Mouse (Mus musculus): Measurements from ENCODE around the gene Asb8. TPM values are rescaled to one million over a fixed set of nuclear protein-coding genes. Genes with fewer than 3 reads are reported as not detected.
A peak's percentile ranks its signal among the peaks of the same experiment; 100 is the strongest.

The Asb8 gene
- 40.3 and 42.3 TPM in 2 replicates for polyA plus RNA-seq (2015; fragmentation: Nextera tagmentation; extraction: Ambion mirVana)

DNA sequence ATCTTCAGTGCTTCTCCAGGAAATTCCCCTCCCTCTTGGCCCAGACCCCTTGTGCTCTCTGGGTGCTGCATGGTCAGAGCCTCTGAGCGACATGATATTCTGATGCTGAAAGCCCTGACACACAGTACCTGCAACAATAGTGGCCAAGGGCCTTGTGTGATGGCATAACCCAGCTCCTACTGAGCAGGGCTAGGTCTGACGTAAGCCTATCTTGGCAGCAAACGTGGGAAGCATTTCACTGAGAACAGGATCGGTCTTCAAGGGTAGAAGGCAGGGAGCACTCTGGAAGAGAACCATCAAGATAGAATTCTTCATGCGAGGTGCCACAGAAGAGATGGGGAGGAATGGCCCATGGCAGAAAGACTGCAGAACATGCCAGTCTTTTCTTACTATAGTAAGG, at the start of gene Asb8:
Gene Asb8, minus strand, starts transcription at position 101 of the 400 bp plus-strand sequence.
- DNase-seq (ENCODE audit: low spot score) = no peak
- no peak for TF ChIP-seq CTCF (IDR thresholded peaks at IDR 0.05)
- Histone ChIP-seq H3K36me3 (ENCODE audit: insufficient read depth, low read length) (no peaks in the 10 kb centered on the region), H3K27me3 (replicated peaks; ENCODE audit: insufficient read depth, low read length) (peaks cover 34% of the 10 kb centered on the region), H3K4me3 (ENCODE audit: low read depth, low read length) (no peak within 1 kb of the TSS), H3K4me1 (ENCODE audit: insufficient read depth, low read depth, low read length) (no peaks in the 10 kb centered on the region), H3K9ac (replicated peaks; ENCODE audit: low read depth) (no peak within 1 kb of the TSS), H3K27ac (ENCODE audit: low read length) (no peak within 1 kb of the TSS), H3K4me2 (replicated peaks; ENCODE audit: low read depth, low read length) (no peak within 1 kb of the TSS), H3K9me3 (ENCODE audit: low read length) (no peaks in the 10 kb centered on the region)
- 74% methylated on average over 5 of the region's 5 CpGs for WGBS
- ATAC-seq = no peak

GRCm38 (mm10) chr15:98214130-98214529, 48.7 kb upstream of the Asb8 start:
- DNase-seq (ENCODE audit: low spot score) = peak; percentile 13
- no peak for TF ChIP-seq EP300 (IDR thresholded peaks at IDR 0.05)
- TF ChIP-seq CTCF (IDR thresholded peaks at IDR 0.05) = no peak
- no peaks in the 10 kb centered on the region for H3K4me1 ChIP-seq (ENCODE audit: insufficient read depth, low read depth, low read length)
- no peaks in the 10 kb centered on the region for H3K27me3 ChIP-seq (replicated peaks; ENCODE audit: insufficient read depth, low read length)
- H3K9me3 ChIP-seq (ENCODE audit: low read length) = no peaks in the 10 kb centered on the region
- no peaks in the 10 kb centered on the region for H3K36me3 ChIP-seq (ENCODE audit: insufficient read depth, low read length)
- ATAC-seq = peak; percentile 68
- no peak overlapping the region for H3K27ac ChIP-seq (ENCODE audit: low read length)
- no peak overlapping the region for H3K4me2 ChIP-seq (replicated peaks; ENCODE audit: low read depth, low read length)
- H3K4me3 ChIP-seq (ENCODE audit: low read depth, low read length) = no peak overlapping the region
- no peak overlapping the region for H3K9ac ChIP-seq (replicated peaks; ENCODE audit: low read depth)
- 44% methylated on average over 5 of the region's 5 CpGs for WGBS

GRCm38 (mm10) chr15:98213336-98213870, 48.0 kb upstream of the Asb8 start:
- no peaks in the 10 kb centered on the region for H3K4me1 ChIP-seq (ENCODE audit: insufficient read depth, low read depth, low read length)
- no peak overlapping the region for H3K4me3 ChIP-seq (ENCODE audit: low read depth, low read length)
- H3K9me3 ChIP-seq (ENCODE audit: low read length) = no peaks in the 10 kb centered on the region
- H3K4me2 ChIP-seq (replicated peaks; ENCODE audit: low read depth, low read length) = no peak overlapping the region
- TF ChIP-seq CTCF (IDR thresholded peaks at IDR 0.05) (no peak), EP300 (IDR thresholded peaks at IDR 0.05) (no peak; the same call in 1 of the 2 replicates)
- WGBS = 43% methylated on average over 5 of the region's 5 CpGs
- ATAC-seq (no peak), DNase-seq (ENCODE audit: low spot score) (peak; percentile 11)
- no peaks in the 10 kb centered on the region for H3K27me3 ChIP-seq (replicated peaks; ENCODE audit: insufficient read depth, low read length)
- H3K27ac ChIP-seq (ENCODE audit: low read length) = 0 out of 2 replicates have a peak overlapping the region, but pooled peaks have one; percentile 32
- no peak overlapping the region for H3K9ac ChIP-seq (replicated peaks; ENCODE audit: low read depth)
- H3K36me3 ChIP-seq (ENCODE audit: insufficient read depth, low read length) = no peaks in the 10 kb centered on the region

- Histone ChIP-seq H3K4me3 (ENCODE audit: low read depth, low read length) (no peak overlapping the region), H3K27me3 (replicated peaks; ENCODE audit: insufficient read depth, low read length) (no peaks in the 10 kb centered on the region), H3K4me1 (ENCODE audit: insufficient read depth, low read depth, low read length) (no peaks in the 10 kb centered on the region), H3K4me2 (replicated peaks; ENCODE audit: low read depth, low read length) (no peak overlapping the region), H3K9ac (replicated peaks; ENCODE audit: low read depth) (no peak overlapping the region), H3K36me3 (ENCODE audit: insufficient read depth, low read length) (no peaks in the 10 kb centered on the region), H3K27ac (ENCODE audit: low read length) (no peak overlapping the region), H3K9me3 (ENCODE audit: low read length) (no peaks in the 10 kb centered on the region)
- 60% methylated on average over 7 of the region's 7 CpGs for WGBS
- TF ChIP-seq EP300 (IDR thresholded peaks at IDR 0.05) (no peak), CTCF (IDR thresholded peaks at IDR 0.05) (no peak)
- no peak for DNase-seq (ENCODE audit: low spot score)
- no peak for ATAC-seq
Measured at GRCm38 (mm10) chr15:98209676-98210075, 44.3 kb upstream of the Asb8 start.

- Histone ChIP-seq H3K27ac (ENCODE audit: low read length) (no peak within 1 kb of the TSS), H3K9ac (replicated peaks; ENCODE audit: low read depth) (no peak within 1 kb of the TSS), H3K9me3 (ENCODE audit: low read length) (no peaks in the 10 kb centered on the region), H3K4me3 (ENCODE audit: low read depth, low read length) (no peak within 1 kb of the TSS), H3K36me3 (ENCODE audit: insufficient read depth, low read length) (no peaks in the 10 kb centered on the region), H3K4me2 (replicated peaks; ENCODE audit: low read depth, low read length) (no peak within 1 kb of the TSS), H3K27me3 (replicated peaks; ENCODE audit: insufficient read depth, low read length) (no peaks in the 10 kb centered on the region), H3K4me1 (ENCODE audit: insufficient read depth, low read depth, low read length) (no peaks in the 10 kb centered on the region)
- ATAC-seq (no peak), DNase-seq (ENCODE audit: low spot score) (no peak)
- TF ChIP-seq EP300 (IDR thresholded peaks at IDR 0.05) (no peak), CTCF (IDR thresholded peaks at IDR 0.05) (no peak)
- WGBS = 67% methylated on average over 3 of the region's 3 CpGs
Measured at GRCm38 (mm10) chr15:98195442-98195841, 30.0 kb upstream of the Asb8 start, which contains the start of gene Olfr288. Olfr288 (minus strand) TSS chr15:98195542.

GRCm38 (mm10) chr15:98184456-98184855, 19.0 kb upstream of the Asb8 start:
- no peak for TF ChIP-seq CTCF (IDR thresholded peaks at IDR 0.05)
- TF ChIP-seq EP300 (IDR thresholded peaks at IDR 0.05) = no peak
- DNase-seq (ENCODE audit: low spot score) (no peak), ATAC-seq (no peak)
- Histone ChIP-seq H3K27ac (ENCODE audit: low read length) (no peak overlapping the region), H3K9ac (replicated peaks; ENCODE audit: low read depth) (no peak overlapping the region), H3K36me3 (ENCODE audit: insufficient read depth, low read length) (no peaks in the 10 kb centered on the region), H3K4me3 (ENCODE audit: low read depth, low read length) (no peak overlapping the region), H3K4me2 (replicated peaks; ENCODE audit: low read depth, low read length) (no peak overlapping the region), H3K27me3 (replicated peaks; ENCODE audit: insufficient read depth, low read length) (no peaks in the 10 kb centered on the region), H3K9me3 (ENCODE audit: low read length) (no peaks in the 10 kb centered on the region), H3K4me1 (ENCODE audit: insufficient read depth, low read depth, low read length) (no peaks in the 10 kb centered on the region)
- WGBS = 32% methylated on average over 4 of the region's 4 CpGs
